Mouse (Mus musculus) embryonic facial prominence, embryonic 13.5 days (tissue): ENCODE data around the gene Ube2d1. TPM values are rescaled to one million over a fixed set of nuclear protein-coding genes. Genes with fewer than 3 reads are reported as not detected.
A peak's percentile ranks its signal among the peaks of the same experiment; 100 is the strongest.

ENCODE experiments used
- ATAC-seq: fragments of 200-750 bp; cut with Nextera tagmentation; 2 replicates; pipeline ENCODE4 v1.8.0; 2017; ENCODE audit warnings: low read depth; ENCODE audit not compliant: insufficient number of reproducible peaks, insufficient read depth, low FRiP score, low TSS enrichment
- H3K27ac ChIP-seq: fragments of 300-500 bp; sonication (generic); 2 replicates; pipeline ENCODE4 v1.5.1; 2015; ENCODE audit warnings: moderate library complexity, mild to moderate bottlenecking, inconsistent platforms
- H3K27me3 ChIP-seq: fragments of 300-500 bp; sonication (generic); 2 replicates; pipeline ENCODE4 v1.6.1; 2015; ENCODE audit warnings: mild to moderate bottlenecking, inconsistent platforms
- H3K36me3 ChIP-seq: fragments of 300-500 bp; sonication (generic); 2 replicates; pipeline ENCODE4 v1.6.1; 2015; ENCODE audit warnings: mild to moderate bottlenecking, inconsistent platforms
- H3K4me1 ChIP-seq: fragments of 300-500 bp; sonication (generic); 2 replicates; pipeline ENCODE4 v1.6.1; 2015; ENCODE audit warnings: inconsistent platforms
- H3K4me2 ChIP-seq: fragments of 300-500 bp; sonication (generic); 2 replicates; pipeline ENCODE4 v1.6.1; 2015; ENCODE audit warnings: moderate library complexity, mild to moderate bottlenecking, inconsistent platforms
- H3K4me3 ChIP-seq: fragments of 300-500 bp; sonication (generic); 2 replicates; pipeline ENCODE4 v1.5.1; 2015; ENCODE audit warnings: mild to moderate bottlenecking, inconsistent platforms
- H3K9ac ChIP-seq: fragments of 300-500 bp; sonication (generic); 2 replicates; pipeline ENCODE4 v1.6.1; 2015; ENCODE audit warnings: mild to moderate bottlenecking, inconsistent platforms
- H3K9me3 ChIP-seq: fragments of 300-500 bp; sonication (generic); 2 replicates; pipeline ENCODE4 v1.6.1; 2016; ENCODE audit warnings: inconsistent platforms
- WGBS: fragments of 180-500 bp; shearing (Covaris S2); methylation state at CpG from one replicate; pipeline ENCODE4 v1.1.7; 2015; ENCODE audit warnings: mixed read lengths; 5-methylcytosine and 5-hydroxymethylcytosine counted together
- polyA plus RNA-seq: library from polyadenylated mRNA; unstranded; fragments of >200 nt; fragmentation: Nextera tagmentation; extraction: Ambion mirVana; gene quantifications from 2 replicates; pipeline ENCODE4 v1.2.1, GENCODE M21; 2015

The Ube2d1 gene
- polyA plus RNA-seq, 1 experiment from 2014 or later, result 73.6 TPM

GRCm38 (mm10) chr10:71222639-71223038 lies 62.4 kb downstream of the Ube2d1 start:
- WGBS, result 75% methylated on average over 2 of the region's 2 CpGs
- Histone ChIP-seq H3K36me3 (peaks cover 40% of the 10 kb centered on the region), H3K27ac (no peak overlapping the region), H3K9me3 (peaks cover 3% of the 10 kb centered on the region; the same call in 1 of the 2 replicates), H3K4me1 (peaks cover 5% of the 10 kb centered on the region; the same call in 1 of the 2 replicates), H3K4me3 (no peak overlapping the region), H3K27me3 (no peaks in the 10 kb centered on the region), H3K9ac (no peak overlapping the region), H3K4me2 (no peak overlapping the region)
- no peak for ATAC-seq

- Histone ChIP-seq H3K4me3 (no peak overlapping the region), H3K9ac (no peak overlapping the region), H3K27me3 (peaks cover 4% of the 10 kb centered on the region; the same call in 1 of the 2 replicates), H3K4me1 (peaks cover 5% of the 10 kb centered on the region; the same call in 1 of the 2 replicates), H3K27ac (no peak overlapping the region), H3K36me3 (peaks cover 13% of the 10 kb centered on the region), H3K9me3 (peaks cover 3% of the 10 kb centered on the region; the same call in 1 of the 2 replicates), H3K4me2 (peak overlapping the region; percentile 40)
- 0 out of 2 replicates have a peak, but pooled peaks have one; percentile 39 for ATAC-seq
- 10% methylated on average over 8 of the region's 8 CpGs for WGBS
These were observed 66.7 kb downstream of the Ube2d1 start for GRCm38 (mm10) chr10:71218228-71218892.

- H3K4me2 ChIP-seq, result no peak overlapping the region
- H3K4me3 ChIP-seq, result no peak overlapping the region
- H3K9me3 ChIP-seq, result no peaks in the 10 kb centered on the region
- peaks cover 4% of the 10 kb centered on the region; the same call in 1 of the 2 replicates for H3K27me3 ChIP-seq
- no peak for ATAC-seq
- 77% methylated on average over 9 of the region's 9 CpGs for WGBS
- H3K27ac ChIP-seq, result no peak overlapping the region
- H3K9ac ChIP-seq, result no peak overlapping the region
- H3K36me3 ChIP-seq, result no peaks in the 10 kb centered on the region
- H3K4me1 ChIP-seq, result peaks cover 5% of the 10 kb centered on the region; the same call in 1 of the 2 replicates
These were observed 69.1 kb downstream of the Ube2d1 start for GRCm38 (mm10) chr10:71215996-71216395.

Other genes starting within 250 kb of the Ube2d1 start
- gene Bicc1, start 125.6 kb downstream of the Ube2d1 start, polyA plus RNA-seq, result 25.9 and 27.8 TPM in 2 replicates
- 75.4 and 80.5 TPM in 2 replicates for gene Tfam, start 47.0 kb downstream of the Ube2d1 start, polyA plus RNA-seq
- gene Cisd1, start 59.7 kb upstream of the Ube2d1 start, polyA plus RNA-seq, result 99.6 and 104 TPM in 2 replicates
- gene Ipmk, start 62.5 kb upstream of the Ube2d1 start, polyA plus RNA-seq, result 10.3 and 10.9 TPM in 2 replicates